Mouse (Mus musculus) liver, postnatal 0 days (tissue): ENCODE measurements around the gene Gabrg3. TPM values are rescaled to one million over a fixed set of nuclear protein-coding genes. Genes with fewer than 3 reads are reported as not detected.

Source experiments
- ATAC-seq: fragments of 200-750 bp; cut with Nextera tagmentation; 2 replicates; pipeline ENCODE4 v1.8.0; 2017; ENCODE audit warnings: mild to moderate bottlenecking, moderate library complexity
- DNase-seq: peaks from one replicate; pipeline ENCODE4 v3.0.0-alpha.2; 2016
- H3K27ac ChIP-seq: fragments of 300-500 bp; sonication (generic); 2 replicates; pipeline ENCODE4 v1.5.1; 2014; ENCODE audit warnings: antibody characterized with exemption, moderate library complexity, mild to moderate bottlenecking, low read depth
- H3K27me3 ChIP-seq: fragments of 300-500 bp; sonication (generic); 2 replicates; pipeline ENCODE4 v1.6.1; 2014; ENCODE audit warnings: low read length, control low read depth, mixed read lengths; ENCODE audit not compliant: insufficient read depth
- H3K36me3 ChIP-seq: fragments of 300-500 bp; sonication (generic); replicated peaks from 2 replicates; pipeline ENCODE4 v1.6.1; 2014; ENCODE audit warnings: mild to moderate bottlenecking, control low read depth, low read length, moderate library complexity, mixed read lengths; ENCODE audit not compliant: insufficient read depth
- H3K4me1 ChIP-seq: fragments of 300-500 bp; sonication (generic); 2 replicates; pipeline ENCODE4 v1.6.1; 2014; ENCODE audit warnings: antibody characterized with exemption, mild to moderate bottlenecking, control low read depth; ENCODE audit not compliant: insufficient read depth
- H3K4me2 ChIP-seq: fragments of 300-500 bp; sonication (generic); 2 replicates; pipeline ENCODE4 v1.6.1; 2014; ENCODE audit warnings: low read depth, mild to moderate bottlenecking, low read length, moderate library complexity, mixed read lengths
- H3K4me3 ChIP-seq: fragments of 300-500 bp; sonication (generic); 2 replicates; pipeline ENCODE4 v1.5.1; 2014; ENCODE audit warnings: low read depth, low read length
- H3K9ac ChIP-seq: fragments of 300-500 bp; sonication (generic); replicated peaks from 2 replicates; pipeline ENCODE4 v1.6.1; 2014; ENCODE audit warnings: mild to moderate bottlenecking, moderate library complexity
- H3K9me3 ChIP-seq: fragments of 300-500 bp; sonication (generic); 2 replicates; pipeline ENCODE4 v1.6.1; 2016; ENCODE audit warnings: mild to moderate bottlenecking, control low read depth, low read length, mixed read lengths
- CTCF ChIP-seq: sonication (generic); IDR thresholded peaks from 2 replicates; pipeline ENCODE4 v1.5.1; 2016; ENCODE audit warnings: antibody characterized with exemption, low read depth
- EP300 ChIP-seq: IDR thresholded peaks from 2 replicates; pipeline ENCODE4 v1.6.1; 2016; ENCODE audit warnings: antibody characterized with exemption, low read depth, mild to moderate bottlenecking
- WGBS: fragments of 180-500 bp; shearing (Covaris S2); extraction: QIAGEN DNeasy Blood & Tissue Kit; methylation state at CpG from one replicate; pipeline ENCODE4 v1.1.7; 2014; ENCODE audit not compliant: insufficient replicate concordance; 5-methylcytosine and 5-hydroxymethylcytosine counted together
- polyA plus RNA-seq: library from polyadenylated mRNA; unstranded; fragments of >200 nt; fragmentation: Nextera tagmentation; extraction: Ambion mirVana; gene quantifications from 2 replicates; pipeline ENCODE4 v1.2.1, GENCODE M21; 2015

Gabrg3 gene
- polyA plus RNA-seq, 1 experiment from 2014 or later = not detected

DNA sequence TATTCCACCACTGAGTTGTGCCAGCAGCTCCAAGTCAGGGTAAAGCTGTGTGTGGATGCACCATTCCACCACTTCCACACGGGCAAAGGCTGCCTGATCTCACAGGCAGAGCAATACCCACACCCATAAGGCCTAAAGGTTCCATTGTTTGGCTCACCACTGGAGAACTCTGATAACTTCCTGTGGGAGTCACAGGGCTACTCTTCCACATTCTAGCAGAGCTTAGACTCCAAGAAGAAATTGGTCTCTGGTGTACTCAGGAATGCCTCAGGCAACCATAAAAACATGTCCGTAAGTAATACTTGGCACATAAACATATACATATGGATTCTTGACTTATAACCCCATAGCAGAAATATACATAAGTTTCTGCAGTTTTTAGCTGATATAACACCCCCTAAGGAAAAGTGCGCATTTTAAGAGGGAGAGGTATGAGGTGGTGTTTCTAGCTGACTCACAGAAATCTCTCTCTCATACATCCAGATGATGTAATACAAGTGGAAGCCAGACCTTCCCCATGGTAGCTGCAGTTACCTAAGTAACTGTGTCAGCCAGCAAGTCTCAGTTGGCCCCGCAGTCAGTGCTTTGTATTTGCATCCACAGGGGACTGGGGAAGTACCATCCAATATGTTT is 248.8 kb downstream of the Gabrg3 start:
- DNase-seq (no peak), ATAC-seq (no peak)
- H3K36me3 ChIP-seq = no peaks in the 10 kb centered on the region
- no peak for TF ChIP-seq EP300
- H3K9ac ChIP-seq = no peak overlapping the region
- no peak overlapping the region for H3K4me2 ChIP-seq
- no peaks in the 10 kb centered on the region for H3K4me1 ChIP-seq
- 69% methylated on average over 4 of the region's 4 CpGs for WGBS
- no peak overlapping the region for H3K27ac ChIP-seq
- no peaks in the 10 kb centered on the region; the same call in 1 of the 2 replicates for H3K9me3 ChIP-seq
- no peaks in the 10 kb centered on the region for H3K27me3 ChIP-seq
- no peak overlapping the region for H3K4me3 ChIP-seq

DNA sequence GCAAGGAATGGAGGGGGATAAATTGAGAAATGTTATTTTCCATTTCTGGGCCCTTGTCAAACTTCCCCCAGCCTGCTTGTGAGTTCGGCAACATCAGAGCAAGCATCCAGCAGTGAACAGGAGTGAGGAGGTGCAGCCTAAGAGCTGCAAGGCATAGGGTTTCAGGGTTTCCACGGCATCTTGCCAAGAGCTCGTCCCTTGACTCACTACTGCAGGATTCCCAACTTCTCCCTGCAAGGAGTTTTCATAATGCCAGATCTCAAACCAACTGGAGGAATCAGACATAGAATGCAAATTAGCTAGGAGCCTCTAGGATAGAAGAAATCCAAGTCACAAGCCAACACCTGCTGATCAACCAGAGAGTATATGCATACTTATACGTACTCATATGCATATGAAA is 254.0 kb downstream of the Gabrg3 start:
- H3K4me3 ChIP-seq = no peak overlapping the region
- 65% methylated on average over 4 of the region's 4 CpGs for whole genome bisulfite sequencing
- no peaks in the 10 kb centered on the region for H3K4me1 ChIP-seq
- no peaks in the 10 kb centered on the region; the same call in 1 of the 2 replicates for H3K9me3 ChIP-seq
- DNase-seq (no peak), ATAC-seq (no peak)
- H3K9ac ChIP-seq = no peak overlapping the region
- H3K4me2 ChIP-seq = no peak overlapping the region
- H3K27ac ChIP-seq = no peak overlapping the region
- H3K27me3 ChIP-seq = no peaks in the 10 kb centered on the region
- no peaks in the 10 kb centered on the region for H3K36me3 ChIP-seq
- TF ChIP-seq CTCF = no peak

DNA sequence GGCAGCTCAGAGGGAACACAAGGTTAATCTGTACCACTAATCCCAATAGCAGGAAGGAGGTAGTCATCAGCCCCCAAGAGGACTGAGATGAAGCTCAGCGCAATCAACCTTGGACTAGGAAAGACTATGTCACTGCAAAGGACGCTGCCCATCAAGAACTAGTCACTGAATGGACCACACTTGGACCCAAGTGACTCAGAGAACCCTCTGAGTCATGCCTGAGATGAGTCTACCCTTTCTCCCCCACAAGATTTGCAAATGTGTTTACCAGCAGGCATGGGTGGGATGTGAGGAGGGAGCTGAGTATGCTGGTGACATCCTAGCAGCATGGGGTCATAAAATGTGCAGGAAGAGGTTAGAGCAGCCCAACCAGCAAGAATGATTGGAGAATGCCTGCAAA is 254.5 kb downstream of the Gabrg3 start:
- Histone ChIP-seq H3K27me3 (no peaks in the 10 kb centered on the region), H3K27ac (no peak overlapping the region), H3K4me2 (no peak overlapping the region), H3K4me3 (no peak overlapping the region), H3K4me1 (no peaks in the 10 kb centered on the region), H3K9me3 (no peaks in the 10 kb centered on the region; the same call in 1 of the 2 replicates), H3K36me3 (no peaks in the 10 kb centered on the region), H3K9ac (no peak overlapping the region)
- DNase-seq (no peak), ATAC-seq (no peak)
- TF ChIP-seq EP300 = no peak
- no peak for TF ChIP-seq CTCF
- 72% methylated on average over 2 of the region's 2 CpGs for WGBS

DNA sequence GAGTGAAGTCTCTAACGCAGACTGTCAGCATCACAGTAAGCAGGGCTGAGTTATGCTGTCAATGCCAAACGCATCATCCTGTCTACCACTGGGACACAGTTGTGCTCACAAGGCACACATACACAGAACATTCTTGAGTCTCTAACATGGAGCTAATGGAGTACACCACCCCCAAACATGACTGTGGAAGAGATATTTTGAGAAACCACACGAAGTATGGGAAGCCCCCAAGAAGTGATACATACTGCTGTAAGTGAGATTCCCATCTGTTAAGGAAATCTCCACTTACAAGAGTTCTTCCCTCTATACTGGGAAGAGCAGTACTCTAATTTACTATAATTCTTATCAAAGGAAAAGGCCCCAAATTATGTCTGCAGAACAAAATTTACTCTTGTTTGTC is 286.9 kb downstream of the Gabrg3 start:
- no peak overlapping the region for H3K27ac ChIP-seq
- H3K27me3 ChIP-seq = no peaks in the 10 kb centered on the region
- ATAC-seq (no peak), DNase-seq (no peak)
- no peak for TF ChIP-seq EP300
- TF ChIP-seq CTCF = no peak
- no peak overlapping the region for H3K4me3 ChIP-seq
- WGBS = 61% methylated on average over 3 of the region's 3 CpGs
- no peak overlapping the region for H3K4me2 ChIP-seq
- no peak overlapping the region for H3K9ac ChIP-seq
- H3K9me3 ChIP-seq = no peaks in the 10 kb centered on the region
- H3K4me1 ChIP-seq = no peaks in the 10 kb centered on the region
- H3K36me3 ChIP-seq = no peaks in the 10 kb centered on the region

DNA sequence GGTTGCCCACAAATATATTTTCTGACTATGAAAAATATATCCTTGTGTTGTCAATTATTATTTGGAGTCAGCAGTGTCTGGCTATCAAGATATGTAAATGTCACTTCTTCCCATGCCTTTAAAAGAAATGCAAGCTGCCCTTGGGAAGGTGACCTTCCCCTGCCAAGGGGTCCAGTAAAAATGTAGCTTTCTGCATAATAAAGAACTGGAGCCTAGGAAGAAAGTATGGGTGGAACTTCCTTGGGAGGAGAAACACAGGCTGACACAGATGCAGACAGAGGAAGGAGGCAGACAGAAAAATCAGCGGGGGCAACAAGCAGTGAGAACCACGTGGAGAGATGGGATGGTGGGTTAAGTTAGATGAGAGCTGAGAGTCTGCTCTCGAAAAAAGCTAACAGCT is 304.9 kb downstream of the Gabrg3 start:
- ATAC-seq (no peak), DNase-seq (no peak)
- Histone ChIP-seq H3K27ac (no peak overlapping the region), H3K4me3 (no peak overlapping the region), H3K9me3 (no peaks in the 10 kb centered on the region), H3K36me3 (no peaks in the 10 kb centered on the region), H3K9ac (no peak overlapping the region), H3K27me3 (no peaks in the 10 kb centered on the region), H3K4me1 (no peaks in the 10 kb centered on the region), H3K4me2 (no peak overlapping the region)
- TF ChIP-seq EP300 (no peak), CTCF (no peak)
- 52% methylated on average over 3 of the region's 3 CpGs for WGBS

DNA sequence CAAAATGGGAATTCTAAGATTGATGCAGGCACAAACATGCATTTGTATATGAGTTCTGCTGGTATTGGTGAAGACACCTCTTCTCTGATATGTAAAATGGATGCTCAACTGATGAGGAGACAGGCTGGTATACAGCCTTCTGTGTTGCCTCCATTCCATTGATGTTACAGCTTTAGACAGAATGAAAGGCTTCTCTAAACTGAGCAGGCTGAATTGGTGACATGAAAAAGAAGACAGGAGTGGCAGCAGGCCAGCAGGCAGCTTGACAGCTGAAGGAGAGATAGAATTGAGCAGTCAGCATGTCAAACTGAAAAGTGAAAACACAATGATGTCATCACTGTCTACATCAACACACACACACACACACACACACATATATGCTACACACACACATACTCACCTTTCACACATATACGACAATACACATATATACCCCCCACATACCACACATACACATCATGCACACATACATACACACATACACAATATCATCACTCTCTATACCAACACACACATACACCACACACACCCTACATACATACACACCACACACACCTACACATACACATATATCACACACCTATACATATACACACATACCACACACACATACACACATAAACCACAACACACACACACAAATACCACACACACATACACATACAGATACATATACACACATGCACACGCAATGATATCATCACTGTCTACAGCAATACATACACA is 315.4 kb downstream of the Gabrg3 start:
- WGBS = 79% methylated on average over 2 of the region's 2 CpGs
- no peak overlapping the region for H3K27ac ChIP-seq
- H3K27me3 ChIP-seq = no peaks in the 10 kb centered on the region
- H3K9ac ChIP-seq = no peak overlapping the region
- no peaks in the 10 kb centered on the region for H3K36me3 ChIP-seq
- no peak overlapping the region for H3K4me2 ChIP-seq
- no peak for DNase-seq
- no peaks in the 10 kb centered on the region for H3K9me3 ChIP-seq
- no peak for TF ChIP-seq EP300
- TF ChIP-seq CTCF = no peak
- H3K4me3 ChIP-seq = no peak overlapping the region
- H3K4me1 ChIP-seq = no peaks in the 10 kb centered on the region
- ATAC-seq = no peak
